Mouse (Mus musculus): Measurements from ENCODE around the gene Ska3. TPM values are rescaled to one million over a fixed set of nuclear protein-coding genes. Genes with fewer than 3 reads are reported as not detected.
"Not testable (repeated sequence)": the region's sequence is repeated elsewhere in the genome, so short reads cannot be mapped to it uniquely, and the experiment has no call there.

Gene Ska3
- polyA plus RNA-seq, 1 experiment: 51.8 TPM

DNA sequence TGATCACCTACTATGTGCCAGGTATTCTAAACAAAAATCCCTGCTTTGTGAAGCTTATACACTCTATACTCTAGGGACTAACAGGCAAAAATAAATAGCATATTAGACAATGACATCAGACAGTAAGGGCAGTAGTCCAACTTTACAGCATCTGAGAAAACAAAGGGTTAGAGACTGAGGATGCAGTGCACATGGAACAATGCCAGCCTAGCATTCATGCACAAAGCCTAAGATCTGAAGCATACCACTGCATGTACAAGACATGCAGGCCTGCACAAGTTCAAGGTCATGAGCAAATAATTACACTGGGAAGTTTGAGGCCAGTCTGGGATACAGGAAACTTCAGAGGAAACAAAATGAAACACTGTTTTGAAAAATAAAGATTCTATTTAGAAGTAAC, 33.5 kb upstream of the Ska3 start:
- Histone ChIP-seq H3K9ac (ENCODE audit: low read depth, poor library complexity, severe bottlenecking) (no peak overlapping the region), H3K9me3 (replicated peaks; ENCODE audit: control insufficient read depth, insufficient read depth, low read length, poor library complexity, severe bottlenecking) (no peaks in the 10 kb centered on the region), H3K27ac (ENCODE audit: insufficient read depth, low read length) (no peak overlapping the region), H3K4me1 (ENCODE audit: control insufficient read depth, insufficient read depth, low read length) (no peaks in the 10 kb centered on the region), H3K36me3 (ENCODE audit: control insufficient read depth, insufficient read depth, low read length, poor library complexity, severe bottlenecking) (peaks cover 2% of the 10 kb centered on the region; the same call in 1 of the 2 replicates), H3K27me3 (ENCODE audit: control insufficient read depth, insufficient read depth, low read length, poor library complexity, severe bottlenecking) (no peaks in the 10 kb centered on the region), H3K4me3 (ENCODE audit: low read depth, low read length) (no peak overlapping the region)
- no peak for TF ChIP-seq CTCF (IDR thresholded peaks at IDR 0.05; ENCODE audit: low read depth, low read length)
- TF ChIP-seq EP300 (IDR thresholded peaks at IDR 0.05; ENCODE audit: insufficient read depth, low read depth, low read length): no peak
- no peak for TF ChIP-seq POLR2A (IDR thresholded peaks at IDR 0.05; ENCODE audit: insufficient read depth, low read length)

DNA sequence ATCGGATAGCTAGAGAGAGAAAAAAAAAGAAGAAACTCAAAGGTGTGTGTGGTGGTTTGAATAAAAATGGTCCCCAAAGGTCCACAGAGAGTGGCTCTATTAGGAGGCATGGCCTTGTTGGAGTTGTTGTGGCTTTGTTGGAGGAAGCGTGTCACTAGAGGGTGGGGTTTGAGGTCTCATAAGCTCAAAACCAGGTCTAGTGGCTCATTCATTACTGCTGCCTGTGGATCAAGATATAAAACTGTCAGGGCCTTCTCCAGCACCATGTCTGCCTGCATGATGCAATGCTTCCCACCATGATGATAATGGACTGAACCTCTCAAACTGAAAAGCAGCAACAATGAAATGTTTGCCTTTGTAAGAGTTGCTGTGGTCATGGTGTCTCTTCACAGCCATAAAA, 32.6 kb upstream of the Ska3 start:
- TF ChIP-seq EP300 (IDR thresholded peaks at IDR 0.05; ENCODE audit: insufficient read depth, low read depth, low read length) (no peak), POLR2A (IDR thresholded peaks at IDR 0.05; ENCODE audit: insufficient read depth, low read length) (no peak), CTCF (IDR thresholded peaks at IDR 0.05; ENCODE audit: low read depth, low read length) (no peak)
- Histone ChIP-seq H3K27me3 (ENCODE audit: control insufficient read depth, insufficient read depth, low read length, poor library complexity, severe bottlenecking) (no peaks in the 10 kb centered on the region), H3K9ac (ENCODE audit: low read depth, poor library complexity, severe bottlenecking) (no peak overlapping the region), H3K4me3 (ENCODE audit: low read depth, low read length) (no peak overlapping the region), H3K27ac (ENCODE audit: insufficient read depth, low read length) (no peak overlapping the region), H3K9me3 (replicated peaks; ENCODE audit: control insufficient read depth, insufficient read depth, low read length, poor library complexity, severe bottlenecking) (no peaks in the 10 kb centered on the region), H3K36me3 (ENCODE audit: control insufficient read depth, insufficient read depth, low read length, poor library complexity, severe bottlenecking) (peaks cover 2% of the 10 kb centered on the region; the same call in 1 of the 2 replicates), H3K4me1 (ENCODE audit: control insufficient read depth, insufficient read depth, low read length) (peaks cover 2% of the 10 kb centered on the region)

DNA sequence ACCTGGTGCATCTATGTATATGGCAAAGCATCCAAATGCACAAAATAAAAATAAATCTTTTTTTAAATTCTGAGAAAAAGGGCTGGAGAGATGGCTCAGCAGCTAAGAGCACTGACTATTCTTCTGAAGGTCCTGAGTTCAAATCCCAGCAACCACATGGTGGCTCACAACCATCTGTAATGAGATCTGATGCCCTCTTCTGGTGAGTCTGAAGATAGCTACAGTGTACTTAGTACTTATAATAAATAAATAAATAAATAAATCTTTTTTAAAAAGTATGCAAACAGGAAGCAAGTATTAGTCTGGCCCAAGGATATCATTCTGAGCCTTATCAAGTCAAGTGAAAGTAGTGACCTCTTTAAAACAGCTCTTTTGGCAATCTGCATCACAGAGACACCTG, 30.1 kb upstream of the Ska3 start:
- H3K36me3 ChIP-seq (ENCODE audit: control insufficient read depth, insufficient read depth, low read length, poor library complexity, severe bottlenecking); H3K9ac ChIP-seq (ENCODE audit: low read depth, poor library complexity, severe bottlenecking); H3K27ac ChIP-seq (ENCODE audit: insufficient read depth, low read length); H3K4me3 ChIP-seq (ENCODE audit: low read depth, low read length); H3K4me1 ChIP-seq (ENCODE audit: control insufficient read depth, insufficient read depth, low read length); H3K9me3 ChIP-seq (replicated peaks; ENCODE audit: control insufficient read depth, insufficient read depth, low read length, poor library complexity, severe bottlenecking); H3K27me3 ChIP-seq (ENCODE audit: control insufficient read depth, insufficient read depth, low read length, poor library complexity, severe bottlenecking): not testable (repeated sequence)

DNA sequence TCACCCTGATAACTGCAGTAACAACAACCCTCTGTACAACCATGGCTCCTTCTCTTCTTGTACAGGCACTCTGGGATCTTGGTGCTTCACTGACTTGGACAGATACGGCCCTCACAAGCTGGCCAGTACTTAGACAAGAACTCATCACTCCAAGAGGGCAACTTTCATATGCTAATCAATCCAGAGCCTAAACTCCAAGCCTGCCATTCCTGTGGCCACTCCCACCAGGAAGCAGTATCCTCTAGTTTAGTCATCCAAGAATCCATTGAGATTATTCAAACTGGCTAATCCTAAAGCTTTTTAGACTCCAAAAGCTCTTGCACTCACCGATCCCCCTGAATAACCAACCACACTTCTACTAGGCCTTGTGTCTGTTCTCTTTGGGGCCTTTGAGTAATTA, 27.0 kb upstream of the Ska3 start:
- H3K36me3 ChIP-seq (ENCODE audit: control insufficient read depth, insufficient read depth, low read length, poor library complexity, severe bottlenecking): no peaks in the 10 kb centered on the region

DNA sequence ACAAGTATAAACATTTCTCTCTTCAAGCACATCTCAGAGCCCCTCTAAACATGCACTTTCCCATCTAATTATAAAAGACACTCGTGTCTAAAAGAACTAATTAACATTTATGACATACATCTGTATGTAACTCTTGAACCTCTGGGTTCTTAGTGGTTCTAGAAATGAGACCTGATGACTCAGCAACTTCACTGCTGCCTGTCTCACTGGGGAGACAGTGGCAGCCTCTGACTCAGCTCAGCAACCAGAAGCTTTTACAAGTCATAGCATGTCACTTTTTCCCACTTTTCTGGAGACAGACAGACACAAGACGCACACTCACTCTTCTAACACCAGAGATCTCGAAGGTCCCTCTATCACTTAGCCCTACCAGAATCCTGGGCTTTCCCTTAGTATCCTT, 24.3 kb upstream of the Ska3 start:
- Histone ChIP-seq H3K36me3 (ENCODE audit: control insufficient read depth, insufficient read depth, low read length, poor library complexity, severe bottlenecking) (no peaks in the 10 kb centered on the region), H3K4me1 (ENCODE audit: control insufficient read depth, insufficient read depth, low read length) (peaks cover 8% of the 10 kb centered on the region), H3K27ac (ENCODE audit: insufficient read depth, low read length) (peak overlapping the region; percentile 84)

More for the DNA sequence above, 27.0 kb upstream of the Ska3 start:
- no peaks in the 10 kb centered on the region for H3K27me3 ChIP-seq (ENCODE audit: control insufficient read depth, insufficient read depth, low read length, poor library complexity, severe bottlenecking)
- H3K4me3 ChIP-seq (ENCODE audit: low read depth, low read length): no peak overlapping the region
- no peak for TF ChIP-seq POLR2A (IDR thresholded peaks at IDR 0.05; ENCODE audit: insufficient read depth, low read length)
- no peak for TF ChIP-seq CTCF (IDR thresholded peaks at IDR 0.05; ENCODE audit: low read depth, low read length)
- TF ChIP-seq EP300 (IDR thresholded peaks at IDR 0.05; ENCODE audit: insufficient read depth, low read depth, low read length): no peak
- no peak overlapping the region for H3K9ac ChIP-seq (ENCODE audit: low read depth, poor library complexity, severe bottlenecking)
- no peaks in the 10 kb centered on the region for H3K9me3 ChIP-seq (replicated peaks; ENCODE audit: control insufficient read depth, insufficient read depth, low read length, poor library complexity, severe bottlenecking)
- peaks cover 8% of the 10 kb centered on the region for H3K4me1 ChIP-seq (ENCODE audit: control insufficient read depth, insufficient read depth, low read length)
- H3K27ac ChIP-seq (ENCODE audit: insufficient read depth, low read length): peak overlapping the region; percentile 89

DNA sequence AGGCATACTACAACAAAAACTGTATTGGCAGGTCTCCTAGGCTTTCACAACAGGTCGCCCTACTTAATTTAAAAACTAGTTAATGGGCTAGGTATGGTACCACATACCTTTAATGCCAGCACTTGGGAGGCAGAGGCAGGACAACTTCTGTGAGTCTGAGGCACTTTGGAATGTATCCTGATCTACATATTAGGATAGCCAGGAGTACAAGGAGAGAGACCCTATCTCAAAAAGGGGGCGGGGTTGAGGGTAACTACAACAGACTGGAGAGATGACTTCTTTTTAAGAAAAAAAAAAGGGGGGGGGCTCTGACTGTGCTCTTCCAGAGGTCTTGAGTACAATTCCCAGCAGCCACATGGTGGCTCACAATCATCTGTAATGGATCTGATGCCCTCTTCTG, 22.7 kb upstream of the Ska3 start:
- Histone ChIP-seq H3K27ac (ENCODE audit: insufficient read depth, low read length) (peak overlapping the region; percentile 95), H3K9me3 (replicated peaks; ENCODE audit: control insufficient read depth, insufficient read depth, low read length, poor library complexity, severe bottlenecking) (no peaks in the 10 kb centered on the region), H3K4me3 (ENCODE audit: low read depth, low read length) (no peak overlapping the region), H3K27me3 (ENCODE audit: control insufficient read depth, insufficient read depth, low read length, poor library complexity, severe bottlenecking) (no peaks in the 10 kb centered on the region), H3K36me3 (ENCODE audit: control insufficient read depth, insufficient read depth, low read length, poor library complexity, severe bottlenecking) (no peaks in the 10 kb centered on the region), H3K4me1 (ENCODE audit: control insufficient read depth, insufficient read depth, low read length) (peaks cover 6% of the 10 kb centered on the region), H3K9ac (ENCODE audit: low read depth, poor library complexity, severe bottlenecking) (0 out of 2 replicates have a peak overlapping the region, but pooled peaks have one; percentile 21)
- TF ChIP-seq POLR2A (IDR thresholded peaks at IDR 0.05; ENCODE audit: insufficient read depth, low read length): no peak
- no peak for TF ChIP-seq CTCF (IDR thresholded peaks at IDR 0.05; ENCODE audit: low read depth, low read length)
- TF ChIP-seq EP300 (IDR thresholded peaks at IDR 0.05; ENCODE audit: insufficient read depth, low read depth, low read length): no peak

More for the DNA sequence above, 24.3 kb upstream of the Ska3 start:
- Histone ChIP-seq H3K27me3 (ENCODE audit: control insufficient read depth, insufficient read depth, low read length, poor library complexity, severe bottlenecking) (no peaks in the 10 kb centered on the region), H3K9me3 (replicated peaks; ENCODE audit: control insufficient read depth, insufficient read depth, low read length, poor library complexity, severe bottlenecking) (no peaks in the 10 kb centered on the region), H3K9ac (ENCODE audit: low read depth, poor library complexity, severe bottlenecking) (peak overlapping the region; percentile 40; the same call in 1 of the 2 replicates), H3K4me3 (ENCODE audit: low read depth, low read length) (no peak overlapping the region)
- TF ChIP-seq CTCF (IDR thresholded peaks at IDR 0.05; ENCODE audit: low read depth, low read length) (no peak), POLR2A (IDR thresholded peaks at IDR 0.05; ENCODE audit: insufficient read depth, low read length) (no peak), EP300 (IDR thresholded peaks at IDR 0.05; ENCODE audit: insufficient read depth, low read depth, low read length) (no peak)

All from ES-Bruce4 (cell line).